Mouse (Mus musculus) small intestine, adult 2 months (tissue): Measurements from ENCODE around the gene Tgfbi. TPM values are rescaled to one million over a fixed set of nuclear protein-coding genes. Genes with fewer than 3 reads are reported as not detected.

Source experiments
- H3K27ac ChIP-seq: fragments of 200-500 bp; 2 replicates; pipeline ENCODE4 v1.5.1; 2012; ENCODE audit warnings: low read depth, low read length, control low read depth, inconsistent platforms; ENCODE audit not compliant: insufficient read depth
- H3K27me3 ChIP-seq: fragments of 200-500 bp; 2 replicates; pipeline ENCODE4 v1.6.1; 2012; ENCODE audit warnings: mild to moderate bottlenecking, moderate library complexity, low read length, inconsistent platforms; ENCODE audit not compliant: control insufficient read depth, insufficient read depth
- H3K36me3 ChIP-seq: fragments of 200-500 bp; 2 replicates; pipeline ENCODE4 v1.6.1; 2012; ENCODE audit warnings: mild to moderate bottlenecking, low read length, control low read depth, inconsistent platforms; ENCODE audit not compliant: control insufficient read depth, insufficient read depth
- H3K4me1 ChIP-seq: fragments of 200-500 bp; 2 replicates; pipeline ENCODE4 v1.6.1; 2012; ENCODE audit warnings: low read length, inconsistent platforms, mixed read lengths; ENCODE audit not compliant: control insufficient read depth, insufficient read depth, insufficient read length
- H3K4me3 ChIP-seq: fragments of 200-500 bp; 2 replicates; pipeline ENCODE4 v1.5.1; 2012; ENCODE audit warnings: low read depth, mild to moderate bottlenecking, control low read depth, inconsistent platforms, low read length, moderate library complexity
- CTCF ChIP-seq: fragments of 200-500 bp; IDR thresholded peaks from 2 replicates; pipeline ENCODE4 v1.5.1; 2012; ENCODE audit warnings: low read depth, mild to moderate bottlenecking, control low read depth, inconsistent platforms, low read length, moderate library complexity, mixed read lengths; ENCODE audit not compliant: insufficient replicate concordance, insufficient read length; ENCODE audit errors: extremely low read depth
- POLR2A ChIP-seq: fragments of 200-500 bp; IDR thresholded peaks from 2 replicates; pipeline ENCODE4 v1.6.1; 2012; ENCODE audit warnings: low read depth, mild to moderate bottlenecking, control low read depth, inconsistent platforms, low read length, moderate library complexity
- WGBS: fragments of 180-500 bp; shearing (Covaris S2); methylation state at CpG from one replicate; pipeline ENCODE4 v1.1.7; 2018; 5-methylcytosine and 5-hydroxymethylcytosine counted together
- polyA plus RNA-seq: library from polyadenylated mRNA; depleted of rRNA; stranded (reverse); fragments of >200 nt; gene quantifications from 2 replicates; pipeline ENCODE4 v1.2.3, GENCODE M21; 2012

The Tgfbi gene
- polyA plus RNA-seq, 1 experiment = 221 TPM

GRCm38 (mm10) chr13:56575701-56576321 lies 33.5 kb upstream of the Tgfbi start:
- peak overlapping the region; percentile 58 for H3K27ac ChIP-seq

GRCm38 (mm10) chr13:56578097-56578496 lies 31.2 kb upstream of the Tgfbi start:
- H3K36me3 ChIP-seq = no peaks in the 10 kb centered on the region
- peaks cover 6% of the 10 kb centered on the region for H3K4me1 ChIP-seq
- WGBS = 92% methylated on average over 5 of the region's 5 CpGs
- no peak overlapping the region for H3K4me3 ChIP-seq
- TF ChIP-seq POLR2A (no peak), CTCF (peak; percentile 37; the same call in 1 of the 2 replicates)
- no peak overlapping the region for H3K27ac ChIP-seq
- H3K27me3 ChIP-seq = no peaks in the 10 kb centered on the region

More at GRCm38 (mm10) chr13:56575701-56576321, 33.5 kb upstream of the Tgfbi start:
- H3K27me3 ChIP-seq = no peaks in the 10 kb centered on the region
- H3K4me3 ChIP-seq = no peak overlapping the region
- H3K36me3 ChIP-seq = no peaks in the 10 kb centered on the region
- TF ChIP-seq POLR2A = no peak
- peak; percentile 88; the same call in 1 of the 2 replicates for TF ChIP-seq CTCF
- H3K4me1 ChIP-seq = no peaks in the 10 kb centered on the region
- WGBS = 51% methylated on average over 12 of the region's 12 CpGs

GRCm38 (mm10) chr13:56580450-56580849 lies 28.9 kb upstream of the Tgfbi start:
- no peaks in the 10 kb centered on the region for H3K36me3 ChIP-seq
- H3K27ac ChIP-seq = no peak overlapping the region
- TF ChIP-seq POLR2A (no peak), CTCF (no peak)
- H3K27me3 ChIP-seq = no peaks in the 10 kb centered on the region
- no peak overlapping the region for H3K4me3 ChIP-seq
- 84% methylated on average over 5 of the region's 5 CpGs for WGBS
- peaks cover 6% of the 10 kb centered on the region for H3K4me1 ChIP-seq

- no peak overlapping the region for H3K4me3 ChIP-seq
- no peak overlapping the region for H3K27ac ChIP-seq
- peaks cover 6% of the 10 kb centered on the region for H3K4me1 ChIP-seq
- no peak for TF ChIP-seq POLR2A
- TF ChIP-seq CTCF = no peak
- H3K27me3 ChIP-seq = no peaks in the 10 kb centered on the region
- no peaks in the 10 kb centered on the region for H3K36me3 ChIP-seq
- WGBS = 57% methylated on average over 3 of the region's 3 CpGs
Measured at GRCm38 (mm10) chr13:56581512-56581911, 27.8 kb upstream of the Tgfbi start.

- Histone ChIP-seq H3K4me3 (no peak overlapping the region), H3K27ac (no peak overlapping the region), H3K27me3 (no peaks in the 10 kb centered on the region), H3K4me1 (peaks cover 6% of the 10 kb centered on the region), H3K36me3 (no peaks in the 10 kb centered on the region)
- 22% methylated on average over 6 of the region's 6 CpGs for WGBS
- TF ChIP-seq CTCF = no peak
- TF ChIP-seq POLR2A = no peak
Measured at GRCm38 (mm10) chr13:56581961-56582434, 27.3 kb upstream of the Tgfbi start.

GRCm38 (mm10) chr13:56582720-56583119 lies 26.6 kb upstream of the Tgfbi start:
- WGBS = 76% methylated on average over 3 of the region's 3 CpGs
- Histone ChIP-seq H3K27me3 (no peaks in the 10 kb centered on the region), H3K27ac (no peak overlapping the region), H3K4me1 (peaks cover 7% of the 10 kb centered on the region), H3K36me3 (no peaks in the 10 kb centered on the region), H3K4me3 (no peak overlapping the region)
- TF ChIP-seq CTCF (no peak), POLR2A (no peak)

GRCm38 (mm10) chr13:56586046-56586445 lies 23.3 kb upstream of the Tgfbi start:
- Histone ChIP-seq H3K36me3 (no peaks in the 10 kb centered on the region), H3K27ac (no peak overlapping the region), H3K27me3 (no peaks in the 10 kb centered on the region), H3K4me3 (no peak overlapping the region), H3K4me1 (peaks cover 24% of the 10 kb centered on the region)
- no peak for TF ChIP-seq CTCF
- TF ChIP-seq POLR2A = no peak
- WGBS = 84% methylated on average over 3 of the region's 3 CpGs
